Mouse (Mus musculus) CH12.LX (cell line): ENCODE results near the gene Adcy7. TPM values are rescaled to one million over a fixed set of nuclear protein-coding genes. Genes with fewer than 3 reads are reported as not detected.

Experiments
- DNase-seq: peaks from one replicate; pipeline ENCODE4 v3.0.0-alpha.2; 2013; ENCODE audit errors: extremely low read depth
- H3K27ac ChIP-seq: 2 replicates; pipeline ENCODE4 v1.5.1; 2012; ENCODE audit warnings: low read depth, mild to moderate bottlenecking, control low read depth, moderate library complexity; ENCODE audit not compliant: insufficient read depth
- H3K27me3 ChIP-seq: replicated peaks from 2 replicates; pipeline ENCODE3; 2012; ENCODE audit warnings: inconsistent platforms
- H3K36me3 ChIP-seq, 2 experiments: replicated peaks in 1 of 2; 2 replicates each; pipeline versions ENCODE3 to v1.6.1; 2012; ENCODE audit warnings: inconsistent platforms in 1 of 2, low read length in 1 of 2, mild to moderate bottlenecking in 1 of 2, mixed read lengths in 1 of 2, moderate library complexity in 1 of 2; ENCODE audit not compliant: control insufficient read depth in 1 of 2, insufficient read depth in 1 of 2
- H3K4me1 ChIP-seq, 2 experiments: 2 replicates each; pipeline ENCODE4 v1.6.1; 2012; ENCODE audit warnings: inconsistent platforms in 1 of 2, moderate library complexity in 1 of 2; ENCODE audit not compliant: insufficient read depth in 2 of 2, control insufficient read depth in 1 of 2
- H3K4me2 ChIP-seq: 2 replicates; pipeline ENCODE4 v1.6.1; 2012; ENCODE audit warnings: low read depth, mild to moderate bottlenecking, control low read depth; ENCODE audit not compliant: poor library complexity, insufficient read depth, severe bottlenecking
- H3K4me3 ChIP-seq, 3 experiments: fragments of 150-350 bp in 1 of 3; sonication (generic) in 1 of 3; replicated peaks in 1 of 3; 2 replicates each; pipeline versions ENCODE3 to v1.5.1; 2011 to 2012; ENCODE audit warnings: low read depth in 2 of 3, low read length in 2 of 3, mild to moderate bottlenecking in 2 of 3, moderate library complexity in 2 of 3, control low read depth in 1 of 3, improper control_type of control experiment in 1 of 3, inconsistent platforms in 1 of 3, mixed read lengths in 1 of 3; ENCODE audit not compliant: poor library complexity in 1 of 3
- H3K79me2 ChIP-seq: replicated peaks from 2 replicates; pipeline ENCODE4 v1.6.1; 2012; ENCODE audit warnings: mild to moderate bottlenecking, moderate library complexity; ENCODE audit not compliant: control insufficient read depth, poor library complexity, insufficient read depth, severe bottlenecking; ENCODE audit errors: extremely low read depth
- H3K9ac ChIP-seq: 2 replicates; pipeline ENCODE4 v1.6.1; 2012; ENCODE audit warnings: low read depth, mild to moderate bottlenecking, control low read depth, moderate library complexity; ENCODE audit not compliant: insufficient read depth
- H3K9me3 ChIP-seq: replicated peaks from 2 replicates; pipeline ENCODE3; 2012; ENCODE audit warnings: low read length, inconsistent platforms, mixed read lengths
- BHLHE40 ChIP-seq: IDR thresholded peaks from 2 replicates; pipeline ENCODE4 v1.6.1; 2011; ENCODE audit warnings: mild to moderate bottlenecking, low read depth, low read length, improper control_type of control experiment
- CHD2 ChIP-seq: IDR thresholded peaks from 2 replicates; pipeline ENCODE4 v1.6.1; 2011; ENCODE audit warnings: low read length, improper control_type of control experiment
- CTCF ChIP-seq, 2 experiments: IDR thresholded peaks in 1 of 2; conservative IDR thresholded peaks in 1 of 2; 2 replicates each; pipeline ENCODE4 v1.5.1; 2011 to 2012; ENCODE audit warnings: low read depth in 2 of 2, low read length in 2 of 2, improper control_type of control experiment in 1 of 2, inconsistent platforms in 1 of 2, mild to moderate bottlenecking in 1 of 2, moderate library complexity in 1 of 2
- E2F4 ChIP-seq: IDR thresholded peaks from 2 replicates; pipeline ENCODE4 v1.6.1; 2011; ENCODE audit warnings: low read depth, low read length, improper control_type of control experiment; ENCODE audit not compliant: insufficient replicate concordance
- EP300 ChIP-seq: IDR thresholded peaks from 2 replicates; pipeline ENCODE4 v1.6.1; 2011; ENCODE audit warnings: low read length, improper control_type of control experiment
- ETS1 ChIP-seq: conservative IDR thresholded peaks from 2 replicates; pipeline ENCODE4 v1.6.1; 2012; ENCODE audit warnings: low read depth, mild to moderate bottlenecking, inconsistent platforms, low read length, improper control_type of control experiment, moderate library complexity
- HCFC1 ChIP-seq: IDR thresholded peaks from 2 replicates; pipeline ENCODE4 v1.6.1; 2012; ENCODE audit warnings: low read depth, mild to moderate bottlenecking, inconsistent platforms, low read length, improper control_type of control experiment
- IRF4 ChIP-seq: IDR thresholded peaks from 2 replicates; pipeline ENCODE4 v1.6.1; 2014; ENCODE audit warnings: low read depth, mild to moderate bottlenecking, inconsistent platforms, low read length, improper control_type of control experiment
- JUN ChIP-seq: IDR thresholded peaks from 2 replicates; pipeline ENCODE4 v1.6.1; 2011; ENCODE audit warnings: low read depth, mild to moderate bottlenecking, low read length, improper control_type of control experiment, moderate library complexity; ENCODE audit not compliant: insufficient read depth
- MAFK ChIP-seq: IDR thresholded peaks from 2 replicates; pipeline ENCODE4 v1.6.1; 2011; ENCODE audit warnings: low read length, improper control_type of control experiment; ENCODE audit not compliant: insufficient replicate concordance
- MAZ ChIP-seq: IDR thresholded peaks from 2 replicates; pipeline ENCODE4 v1.6.1; 2012; ENCODE audit warnings: low read depth, mild to moderate bottlenecking, inconsistent platforms, low read length, improper control_type of control experiment, moderate library complexity
- MEF2A ChIP-seq: IDR thresholded peaks from 2 replicates; pipeline ENCODE4 v1.6.1; 2014; ENCODE audit warnings: low read depth, mild to moderate bottlenecking, inconsistent platforms, low read length, improper control_type of control experiment, borderline replicate concordance
- MXI1 ChIP-seq: IDR thresholded peaks from 2 replicates; pipeline ENCODE4 v1.6.1; 2011; ENCODE audit warnings: mild to moderate bottlenecking, low read depth, low read length, improper control_type of control experiment
- MYC ChIP-seq: IDR thresholded peaks from 2 replicates; pipeline ENCODE4 v1.6.1; 2011; ENCODE audit warnings: low read depth, mild to moderate bottlenecking, improper control_type of control experiment, low read length
- SIN3A ChIP-seq: IDR thresholded peaks from 2 replicates; pipeline ENCODE4 v1.6.1; 2012; ENCODE audit warnings: low read length, improper control_type of control experiment, inconsistent platforms
- SMC3 ChIP-seq: IDR thresholded peaks from 2 replicates; pipeline ENCODE4 v1.6.1; 2011; ENCODE audit warnings: low read depth, low read length, improper control_type of control experiment
- TCF12 ChIP-seq: IDR thresholded peaks from 2 replicates; pipeline ENCODE4 v1.6.1; 2014; ENCODE audit warnings: low read depth, mild to moderate bottlenecking, inconsistent platforms, low read length, improper control_type of control experiment
- UBTF ChIP-seq: IDR thresholded peaks from 2 replicates; pipeline ENCODE4 v1.6.1; 2012; ENCODE audit warnings: low read depth, mild to moderate bottlenecking, inconsistent platforms, low read length, improper control_type of control experiment, moderate library complexity
- ZKSCAN1 ChIP-seq: IDR thresholded peaks from 2 replicates; pipeline ENCODE4 v1.6.1; 2012; ENCODE audit warnings: low read depth, inconsistent platforms, low read length, improper control_type of control experiment, borderline replicate concordance
- dilution Hi-C: fragments of 300-500 bp; cut with MboI; formaldehyde crosslinking; loops from 2 replicates; pipeline ENCODE4 v1.14.3; 2020; ENCODE audit warnings: low sequenced_read_pairs; ENCODE audit not compliant: extremely low pct_unique_long_range_greater_than_20kb, extremely low pct_ligation_motif_present
- in situ Hi-C: fragments of 300-500 bp; cut with MboI; formaldehyde crosslinking; loops from 3 replicates; pipeline ENCODE4 v1.14.3; 2019; ENCODE audit warnings: low sequenced_read_pairs, low pct_ligation_motif_present, low pct_unique_long_range_greater_than_20kb, mixed read lengths
- polyA plus RNA-seq: library from polyadenylated mRNA; unstranded; fragments of >175 nt; gene quantifications from 2 replicates; pipeline ENCODE4 v1.2.1, GENCODE M21; 2012; ENCODE audit warnings: low read depth; ENCODE audit not compliant: insufficient read length
- total RNA-seq, 2 experiments: library from RNA; depleted of rRNA; stranded (reverse); fragments of 300-350 nt in 1 of 2; fragments of >200 nt in 1 of 2; gene quantifications; 2 replicates each; pipeline ENCODE4 v1.2.3; 2012 to 2014

Adcy7 gene
- total and polyA plus RNA-seq, 3 experiments = 25.7 to 28.5 (median 27.0) TPM

DNA sequence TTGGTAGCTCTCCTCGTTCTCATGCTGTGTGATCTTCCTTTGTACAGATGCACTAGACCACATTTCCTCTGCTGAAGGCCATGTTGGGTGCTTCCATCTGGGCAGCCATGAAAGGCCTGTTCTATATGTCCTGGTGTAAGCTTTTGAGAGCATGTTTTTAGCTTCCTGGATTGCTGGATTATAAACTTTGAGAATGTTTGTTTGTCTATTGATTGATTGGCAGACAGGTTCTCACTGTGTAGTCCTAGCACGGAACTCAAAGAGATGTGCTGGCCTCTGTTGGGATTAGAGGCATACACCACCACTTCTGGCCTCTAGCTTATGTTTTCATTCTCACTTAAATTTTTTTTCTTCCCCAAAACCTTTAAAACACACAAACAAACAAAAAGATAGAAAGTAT, 35.5 kb upstream of the Adcy7 start:
- no peaks in the 10 kb centered on the region for H3K27me3 ChIP-seq
- dilution Hi-C loops = no loop called here
- no peak overlapping the region for H3K27ac ChIP-seq
- TF ChIP-seq MXI1 (no peak), MAZ (no peak), TCF12 (no peak), UBTF (no peak), MEF2A (no peak), JUN (no peak), BHLHE40 (no peak), EP300 (no peak), CHD2 (no peak), IRF4 (no peak), E2F4 (no peak), HCFC1 (no peak)
- no peak overlapping the region for H3K4me3 ChIP-seq
- no peaks in the 10 kb centered on the region for H3K9me3 ChIP-seq
- no peak overlapping the region for H3K9ac ChIP-seq
- DNase-seq = no peak
- peaks cover 8 to 33% of the 10 kb centered on the region in 2 experiments; a peak in 3 of 4 replicates for H3K4me1 ChIP-seq
- in situ Hi-C loops = loop anchor here (5.0 kb wide), 1 partner anchor 34 kb away; no protein-coding TSS in a partner anchor
- H3K79me2 ChIP-seq = peaks cover 14% of the 10 kb centered on the region
- H3K4me2 ChIP-seq = no peak overlapping the region
- peaks cover 0 to 33% of the 10 kb centered on the region in 2 experiments for H3K36me3 ChIP-seq

DNA sequence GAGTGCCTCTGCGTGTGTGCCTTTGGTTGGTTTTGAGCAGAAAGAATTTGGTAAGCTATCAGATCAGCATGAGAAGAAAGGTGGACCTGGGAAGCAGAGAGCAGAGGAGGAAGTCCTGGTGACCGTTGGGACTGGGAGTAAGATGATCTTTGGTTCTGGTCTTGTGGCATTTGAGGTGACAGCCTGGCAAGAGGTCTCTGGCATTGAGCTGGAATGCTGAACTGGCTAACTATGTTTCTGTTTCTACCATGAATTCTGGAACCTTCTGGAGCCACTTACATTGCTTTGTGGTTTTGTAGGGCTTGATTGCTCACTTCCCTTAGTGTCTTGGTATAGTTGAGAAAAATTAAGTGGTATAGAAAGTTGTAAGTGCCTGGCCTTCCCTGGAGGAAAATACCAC, 34.6 kb upstream of the Adcy7 start:
- Histone ChIP-seq H3K9me3 (no peaks in the 10 kb centered on the region), H3K27ac (no peak overlapping the region), H3K4me3 (no peak overlapping the region), H3K79me2 (peaks cover 14% of the 10 kb centered on the region), H3K4me1 (peaks cover 14 to 36% of the 10 kb centered on the region in 2 experiments), H3K36me3 (peaks cover 0 to 31% of the 10 kb centered on the region in 2 experiments), H3K9ac (no peak overlapping the region), H3K27me3 (no peaks in the 10 kb centered on the region), H3K4me2 (no peak overlapping the region)
- dilution Hi-C loops = no loop called here
- in situ Hi-C loops = loop anchor here (5.0 kb wide), 1 partner anchor 35 kb away; no protein-coding TSS in a partner anchor
- TF ChIP-seq BHLHE40 (no peak), SIN3A (no peak), SMC3 (no peak), ETS1 (no peak), HCFC1 (no peak), JUN (no peak), CTCF (conservative IDR thresholded peaks at IDR 0.05 in 1 of 2, IDR thresholded peaks at IDR 0.05 in 1 of 2; ENCODE audit: low read depth in 2 of 2, low read length in 2 of 2) (no peak), MAFK (no peak), MYC (no peak), ZKSCAN1 (no peak)
- DNase-seq = no peak
